Mouse (Mus musculus): ENCODE measurements around the gene Hdac1.

Gene Hdac1

DNA sequence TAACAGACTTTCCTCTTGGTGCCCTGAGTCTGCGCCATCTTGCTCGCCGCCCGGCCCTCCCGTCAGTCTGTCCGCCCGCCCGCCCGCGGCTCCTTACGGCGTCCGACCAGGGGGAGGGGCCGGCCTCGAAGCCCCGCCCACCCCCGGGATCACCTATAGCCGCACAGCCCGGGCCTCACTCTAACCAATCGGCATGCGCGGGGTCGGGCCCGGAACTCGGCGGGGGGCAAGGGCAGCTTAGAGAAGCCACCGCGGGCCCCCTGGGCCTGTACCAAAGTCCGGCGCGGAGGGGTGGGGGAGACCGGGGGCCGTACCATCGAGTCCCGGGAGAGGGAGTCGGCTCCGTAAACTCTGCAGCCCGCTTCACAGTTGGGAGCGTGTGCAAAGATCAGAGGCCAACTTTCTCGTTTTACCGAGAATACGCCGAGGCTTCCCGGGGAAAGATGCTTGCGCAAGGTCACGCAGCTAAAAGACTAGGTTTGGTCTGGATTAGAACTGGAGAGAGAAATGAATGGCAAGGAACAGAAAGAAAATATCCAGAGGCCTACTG lies at the start of gene Hdac1:
Gene Hdac1 (minus strand): TSS at position 122 of the 550 bp plus-strand sequence.
- DNase-seq (ENCODE audit: low read depth, low spot score) = peak; percentile 97

DNA sequence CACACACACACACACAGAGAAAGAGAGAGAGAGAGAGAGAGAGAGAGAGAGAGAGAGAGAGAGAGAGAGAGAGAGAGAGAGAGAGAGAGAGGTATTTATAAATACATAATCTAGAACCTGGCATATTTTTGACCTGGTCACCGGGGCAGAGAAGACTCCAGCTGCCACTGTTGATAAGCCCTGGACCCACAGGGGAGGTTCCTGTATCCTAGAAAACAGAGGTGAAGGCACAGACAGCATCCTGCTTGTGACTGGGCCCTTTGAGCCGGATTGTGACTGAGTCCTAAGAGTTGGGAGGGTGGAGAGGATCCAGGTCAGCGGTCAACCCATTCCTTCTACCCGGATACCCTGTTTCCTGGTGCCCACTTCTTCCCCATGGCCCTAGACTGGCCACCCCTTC lies 46.4 kb upstream of the Hdac1 start:
- DNase-seq (ENCODE audit: low read depth, low spot score) = no peak

DNA sequence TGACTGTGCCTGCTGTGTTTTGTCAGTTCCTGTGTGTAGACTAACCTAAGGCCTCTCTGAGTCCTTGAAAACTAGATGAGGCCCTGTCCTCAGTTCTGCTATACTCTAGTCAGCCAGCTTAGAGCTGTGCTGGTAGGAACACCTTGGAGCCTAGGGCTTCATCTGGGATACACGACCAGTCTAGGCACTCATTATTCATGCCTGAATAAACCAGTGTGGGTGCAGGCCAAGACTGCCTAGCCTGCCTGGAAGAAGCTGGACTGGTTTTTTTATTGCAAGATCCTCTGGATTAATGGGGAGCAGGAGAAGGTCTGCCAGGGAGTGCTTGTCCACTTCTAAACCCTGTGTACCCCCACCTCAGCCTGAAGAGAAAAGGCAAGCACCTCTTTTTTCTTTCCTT lies 44.4 kb upstream of the Hdac1 start:
- DNase-seq (ENCODE audit: low read depth, low spot score) = no peak

DNA sequence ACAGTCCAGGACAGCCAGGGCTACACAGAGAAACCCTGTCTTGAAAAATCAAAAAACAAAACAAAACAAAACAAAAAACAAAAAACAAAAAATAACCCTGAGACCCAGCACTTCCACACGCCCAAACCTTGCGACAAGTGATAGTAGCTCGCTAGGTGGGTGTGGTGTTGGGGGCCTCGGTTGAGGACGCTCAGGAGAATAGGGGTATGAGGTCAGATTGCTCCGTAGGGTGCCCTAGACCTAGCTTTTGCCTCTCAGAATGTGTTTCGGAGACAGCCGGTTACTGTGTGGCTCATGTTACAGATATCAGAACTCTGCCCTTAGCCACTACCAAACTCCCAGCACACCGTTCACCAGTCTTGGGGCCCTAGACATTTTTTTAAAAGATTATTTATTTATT lies 43.3 kb upstream of the Hdac1 start:
- no peak for DNase-seq (ENCODE audit: low read depth, low spot score)

DNA sequence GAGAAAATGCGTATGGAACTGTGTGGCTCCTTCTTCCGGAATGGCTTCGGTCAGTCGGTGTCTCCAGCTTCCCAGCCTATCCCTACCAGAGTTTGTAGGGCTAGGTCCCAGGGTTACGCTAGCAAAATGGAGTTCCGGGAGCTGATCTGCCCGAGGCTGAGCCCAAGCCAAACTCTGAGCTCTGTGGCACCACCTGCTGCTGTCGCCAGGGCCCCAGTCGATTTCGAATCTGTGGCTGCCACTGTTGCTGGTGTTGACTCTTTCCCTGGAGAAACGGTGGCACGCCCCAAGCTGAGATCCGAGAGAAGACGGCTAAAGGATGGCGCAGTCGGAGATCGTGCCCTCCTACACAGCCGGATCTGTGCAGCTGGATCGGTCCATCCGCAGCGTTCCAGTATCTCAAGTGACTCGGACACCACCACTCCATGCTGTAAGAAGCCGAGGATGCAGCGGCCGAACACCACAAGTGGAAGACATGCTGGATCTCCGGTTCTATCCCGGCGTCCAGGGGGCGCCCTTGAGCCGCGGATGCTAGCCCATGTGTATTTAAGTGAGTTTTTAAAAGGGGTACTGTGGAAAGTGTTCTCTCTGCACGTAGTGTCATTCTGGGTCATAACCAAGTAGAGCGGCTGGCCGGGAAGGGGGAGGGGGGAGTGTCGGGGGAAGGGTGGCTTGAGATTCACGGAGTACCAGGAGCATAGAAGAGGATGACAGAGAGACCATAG lies 42.5 kb upstream of the Hdac1 start:
- peak; percentile 89 for DNase-seq (ENCODE audit: low read depth, low spot score)

DNA sequence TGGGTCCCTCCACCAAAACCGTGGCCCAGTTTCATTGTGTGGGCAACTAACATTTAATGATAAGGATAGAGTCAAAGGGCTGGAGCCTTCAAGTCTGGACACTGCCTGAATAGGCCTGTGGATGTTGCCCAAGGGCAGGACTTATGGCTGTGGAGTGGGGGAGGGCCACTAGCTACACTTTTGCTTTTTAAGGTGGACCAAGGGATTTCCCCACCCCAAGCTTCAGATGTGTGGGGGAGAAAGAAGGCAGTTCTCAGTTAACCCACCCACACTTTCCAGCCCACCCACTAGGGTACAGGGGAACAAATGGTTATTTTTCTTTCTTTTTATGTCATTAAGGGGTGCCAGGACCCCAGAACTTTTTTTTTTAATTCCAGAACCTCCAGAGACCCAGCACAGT lies 41.9 kb upstream of the Hdac1 start:
- DNase-seq (ENCODE audit: low read depth, low spot score) = no peak

DNA sequence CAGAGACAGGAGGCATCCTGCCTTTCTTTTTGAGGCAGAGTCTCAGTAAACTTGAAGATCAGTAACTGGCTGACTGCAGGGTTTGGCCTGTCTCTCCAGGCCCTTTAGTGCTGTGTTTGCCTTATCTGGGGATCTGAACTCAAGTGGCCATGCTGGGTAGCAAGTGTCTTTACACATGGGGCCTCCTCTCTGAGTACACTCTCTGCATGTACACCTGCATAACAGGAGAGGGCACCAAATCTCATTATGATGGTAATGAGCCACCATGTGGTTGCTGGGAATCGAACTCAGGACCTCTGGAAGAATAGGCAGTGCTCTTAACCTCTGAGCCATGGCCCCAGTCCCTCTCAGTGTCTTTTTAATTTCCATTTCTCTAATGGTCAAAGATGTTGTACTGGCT lies 39.7 kb upstream of the Hdac1 start:
- peak; percentile 86 for DNase-seq (ENCODE audit: low read depth, low spot score)

DNA sequence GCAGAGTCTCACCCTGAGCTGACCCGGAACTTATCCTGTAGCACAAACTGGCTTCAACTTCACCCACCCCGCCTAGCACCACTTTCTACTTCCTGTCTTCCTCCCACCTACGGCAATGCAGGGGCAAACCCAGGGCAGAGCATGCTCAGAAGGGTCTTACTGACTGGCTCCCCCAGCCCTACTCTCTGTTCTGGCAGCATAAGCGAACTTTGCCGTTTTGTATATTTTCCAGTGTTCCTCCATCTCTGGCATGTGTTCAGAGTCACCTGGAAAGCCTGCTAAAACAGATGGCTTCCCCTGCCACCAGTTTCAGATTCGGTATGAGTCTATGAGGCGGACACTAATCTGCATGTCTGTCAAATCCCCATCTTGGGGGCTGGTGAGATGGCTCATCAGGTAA lies 37.8 kb upstream of the Hdac1 start:
- DNase-seq (ENCODE audit: low read depth, low spot score) = peak; percentile 89

DNA sequence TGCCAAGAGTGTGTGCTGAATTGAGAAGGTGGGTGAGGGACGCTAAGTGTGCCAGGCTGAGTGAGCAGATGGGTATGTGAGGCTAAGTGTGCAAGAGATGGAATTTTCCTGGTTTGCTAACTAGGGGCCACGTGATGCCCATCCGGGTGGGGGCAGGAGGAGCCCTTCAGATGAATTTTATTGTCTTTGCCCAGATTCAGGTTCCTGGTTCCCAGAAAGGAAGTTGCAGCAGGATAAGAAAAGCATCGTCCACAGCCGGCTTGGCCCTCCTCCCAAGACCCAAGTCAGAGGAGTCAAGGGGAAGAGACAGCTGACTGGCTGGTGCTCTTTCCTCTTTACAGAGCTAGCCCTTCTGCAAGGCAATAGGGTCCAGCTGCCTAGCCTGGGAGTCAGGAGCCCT lies 36.0 kb upstream of the Hdac1 start, which contains the start of gene Fam167b:
Gene Fam167b (minus strand): TSS at position 84 of the 400 bp plus-strand sequence.
- DNase-seq (ENCODE audit: low read depth, low spot score) = no peak

DNA sequence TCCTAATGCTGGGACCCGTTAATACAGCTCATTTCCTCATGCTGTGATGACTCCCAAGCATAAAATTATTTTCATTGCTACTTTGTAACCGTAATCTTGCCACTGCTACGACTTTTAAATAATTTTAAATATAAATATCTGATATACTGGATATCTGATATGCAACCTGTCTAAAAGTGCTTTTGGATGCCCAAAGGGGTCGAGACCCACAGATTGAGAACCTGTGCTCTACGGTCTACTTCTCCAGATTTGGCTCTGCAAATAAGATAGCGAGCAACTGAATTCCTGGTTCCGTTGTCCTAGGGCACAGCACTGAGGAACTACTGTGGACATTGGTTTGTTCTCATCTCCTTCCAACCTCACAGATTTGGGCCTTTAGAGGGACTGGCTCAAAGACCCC lies 35.2 kb upstream of the Hdac1 start:
- no peak for DNase-seq (ENCODE audit: low read depth, low spot score)

DNA sequence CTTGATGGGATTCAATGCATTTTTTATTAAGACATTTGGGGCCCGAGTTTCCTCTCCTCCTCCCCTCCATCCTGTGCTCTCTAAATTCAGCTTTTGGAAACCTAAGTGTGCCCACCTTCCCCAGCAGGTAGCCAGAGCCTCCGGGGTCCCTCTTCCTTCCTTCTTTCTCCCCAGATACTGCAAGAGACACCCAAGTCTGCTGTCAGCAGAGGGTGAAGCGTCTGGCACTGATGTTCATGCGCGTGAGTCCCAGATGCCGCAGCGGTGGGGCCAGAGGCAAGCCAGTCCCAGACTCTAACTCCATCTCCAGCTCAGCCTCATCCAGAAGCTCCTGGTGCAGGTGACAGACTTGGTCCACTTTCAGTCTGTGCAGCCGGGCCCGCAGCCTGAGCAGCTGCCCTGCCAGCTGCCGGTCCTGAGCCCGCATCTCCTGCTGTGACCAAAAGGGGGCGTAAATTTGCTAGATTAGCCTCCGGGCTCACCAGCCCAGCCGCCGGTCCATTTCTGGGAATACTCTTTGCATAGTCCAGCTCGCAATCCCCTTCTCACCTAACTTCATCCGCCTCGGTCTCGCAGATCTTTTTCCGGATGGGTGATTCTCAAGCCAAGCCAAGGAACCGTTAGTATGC lies 34.5 kb upstream of the Hdac1 start:
- peak; percentile 64 for DNase-seq (ENCODE audit: low read depth, low spot score)

DNA sequence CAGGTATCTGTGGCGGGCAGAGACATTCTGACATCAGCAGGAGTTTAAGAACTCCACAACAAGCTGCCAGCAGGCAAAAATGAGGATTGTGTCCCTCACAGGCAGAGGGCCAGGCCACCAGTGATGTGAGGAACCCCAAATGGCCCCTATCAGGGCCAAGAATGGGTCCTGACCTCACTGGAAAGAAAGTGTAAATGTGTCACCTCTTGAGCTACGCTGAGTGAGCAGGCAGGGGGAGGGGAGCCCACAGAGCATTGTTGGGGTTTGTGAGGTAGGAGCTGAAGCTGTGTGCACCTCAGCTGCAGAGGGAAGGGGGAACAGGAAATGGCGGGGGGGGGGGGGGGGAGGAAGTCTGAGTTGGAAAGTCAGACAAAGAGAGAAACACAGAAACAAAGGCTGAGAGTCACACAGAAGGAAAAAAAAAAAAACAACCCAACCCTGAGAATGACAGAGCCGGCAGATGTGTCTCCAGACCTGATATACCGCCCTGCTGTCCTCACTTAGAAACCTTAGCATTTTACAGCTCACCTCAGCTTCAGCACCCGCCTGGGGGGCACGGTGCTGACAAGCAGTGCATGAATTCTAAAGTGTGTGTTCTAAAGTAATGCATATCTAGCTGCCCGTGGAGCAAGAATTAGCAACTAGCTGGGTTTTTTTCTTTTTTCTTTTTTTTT lies 32.8 kb upstream of the Hdac1 start:
- DNase-seq (ENCODE audit: low read depth, low spot score) = no peak

DNA sequence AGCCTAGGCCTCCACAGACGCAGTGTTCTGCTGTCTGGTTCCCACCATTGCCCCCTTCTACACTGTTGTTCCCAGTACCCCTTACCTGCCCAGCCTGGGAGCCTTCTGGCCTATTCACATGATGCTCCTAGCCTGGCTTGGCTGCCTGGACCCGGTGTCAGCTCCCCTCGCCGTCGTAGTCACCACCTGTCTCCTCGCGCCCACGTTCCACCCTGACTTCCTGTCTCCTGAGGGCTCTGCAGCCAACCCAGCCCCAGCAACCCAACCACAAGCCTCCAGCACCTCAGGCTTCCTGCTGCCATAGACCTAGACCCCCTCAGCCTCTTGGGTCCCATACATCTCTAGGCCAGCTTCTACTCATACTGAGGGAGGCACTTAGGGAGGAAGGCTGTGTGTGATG lies 30.9 kb upstream of the Hdac1 start, which contains the start of gene Lck:
Gene Lck (minus strand): TSS at position 212 of the 400 bp plus-strand sequence.
- DNase-seq (ENCODE audit: low read depth, low spot score) = no peak

DNA sequence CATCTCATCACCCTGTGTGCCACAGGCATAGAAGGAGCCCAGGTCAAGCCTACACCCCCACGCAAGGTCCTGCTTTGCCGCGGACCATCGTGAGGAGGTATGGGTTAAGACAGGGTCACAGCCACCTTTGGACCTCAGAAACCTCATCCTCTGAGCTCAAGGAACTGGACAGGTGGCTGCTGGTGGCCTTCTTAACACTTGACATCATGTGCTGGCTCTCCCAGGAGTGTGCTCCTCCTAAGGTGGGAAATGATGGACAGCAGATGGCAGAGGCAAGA lies 30.5 kb upstream of the Hdac1 start:
- no peak for DNase-seq (ENCODE audit: low read depth, low spot score)

DNA sequence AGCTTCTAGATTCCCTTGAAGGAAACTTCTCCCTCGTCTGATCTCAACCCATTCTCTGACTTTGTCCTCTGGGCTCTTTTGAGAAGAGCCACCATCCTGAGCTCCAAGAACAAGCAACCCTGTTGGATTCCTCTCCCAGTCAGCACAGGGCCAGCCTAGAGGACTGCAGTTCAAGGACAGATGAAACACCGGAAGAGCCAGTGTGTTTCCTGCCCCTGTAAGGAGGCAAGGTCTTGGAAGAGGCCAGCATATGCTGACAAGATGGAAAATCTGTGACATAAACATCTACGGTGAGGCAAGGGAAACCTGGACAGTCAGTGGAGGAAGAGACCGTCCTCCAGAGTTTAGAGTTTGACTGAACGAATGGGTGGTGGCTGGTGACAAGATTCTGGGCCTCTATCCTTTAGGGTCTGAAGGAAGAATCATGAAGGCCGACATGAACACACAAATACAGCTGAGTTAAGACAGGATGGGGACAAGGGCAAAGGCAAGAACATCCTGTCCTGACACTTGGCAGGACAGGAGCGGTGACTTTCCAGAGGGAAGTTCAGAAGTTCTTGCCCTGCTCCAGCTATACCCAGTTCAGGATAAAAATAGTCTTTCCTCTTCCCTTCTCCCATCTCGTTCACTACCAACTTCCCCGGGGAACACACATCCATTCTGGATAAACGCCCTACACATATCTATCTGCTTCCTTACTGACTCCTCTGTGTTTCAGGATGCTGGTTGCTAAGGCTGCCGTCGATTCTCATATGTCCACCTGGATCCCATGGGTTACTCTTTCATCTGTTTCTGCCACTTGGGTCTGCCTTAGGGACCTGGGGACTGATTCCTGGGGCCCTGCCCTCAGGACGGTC lies 30.0 kb upstream of the Hdac1 start:
- DNase-seq (ENCODE audit: low read depth, low spot score) = no peak

DNA sequence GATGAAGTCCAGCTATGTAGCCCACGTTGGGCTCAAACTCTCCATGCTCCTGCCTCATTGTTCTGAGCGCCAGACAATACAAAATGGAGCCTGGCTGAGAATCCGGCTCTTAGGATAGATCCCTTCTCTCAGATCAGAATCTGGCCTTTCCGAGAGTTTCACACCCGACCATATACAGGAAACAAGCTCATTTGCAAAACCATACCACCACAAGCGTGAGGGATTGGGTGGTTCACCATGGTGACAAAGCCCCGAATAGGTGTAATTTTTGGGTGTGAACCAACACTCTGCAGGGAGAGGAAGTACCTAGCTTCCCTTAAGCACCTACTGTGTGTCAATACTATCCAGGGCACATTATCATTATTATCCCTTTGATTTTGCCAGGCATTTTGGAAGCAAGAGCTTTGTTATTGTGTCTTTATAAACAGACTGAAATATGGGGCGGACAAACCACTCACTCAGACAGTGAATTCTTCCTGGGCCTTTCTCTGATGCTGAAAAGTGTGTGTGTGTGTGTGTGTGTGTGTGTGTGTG lies 29.1 kb upstream of the Hdac1 start:
- DNase-seq (ENCODE audit: low read depth, low spot score) = peak; percentile 41

DNA sequence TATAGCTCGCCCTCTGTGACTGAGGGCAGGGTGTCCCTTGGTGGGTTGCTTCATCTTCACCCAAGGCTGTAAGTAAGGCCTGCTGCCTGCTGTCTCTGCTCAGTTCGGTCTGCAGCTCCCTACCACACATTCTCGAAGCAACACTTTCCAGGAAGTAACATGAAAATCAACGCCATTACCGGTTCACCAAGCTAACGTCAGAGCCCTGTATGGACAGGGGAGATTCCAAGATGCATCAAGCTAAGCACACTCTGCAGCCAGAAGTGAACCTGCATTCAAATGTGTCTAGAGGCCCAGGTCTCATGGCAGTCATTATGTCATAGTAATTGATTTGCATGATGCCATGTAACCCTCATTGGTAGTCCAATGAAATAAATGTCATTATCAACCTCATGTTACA lies 27.5 kb upstream of the Hdac1 start:
- DNase-seq (ENCODE audit: low read depth, low spot score) = no peak

DNA sequence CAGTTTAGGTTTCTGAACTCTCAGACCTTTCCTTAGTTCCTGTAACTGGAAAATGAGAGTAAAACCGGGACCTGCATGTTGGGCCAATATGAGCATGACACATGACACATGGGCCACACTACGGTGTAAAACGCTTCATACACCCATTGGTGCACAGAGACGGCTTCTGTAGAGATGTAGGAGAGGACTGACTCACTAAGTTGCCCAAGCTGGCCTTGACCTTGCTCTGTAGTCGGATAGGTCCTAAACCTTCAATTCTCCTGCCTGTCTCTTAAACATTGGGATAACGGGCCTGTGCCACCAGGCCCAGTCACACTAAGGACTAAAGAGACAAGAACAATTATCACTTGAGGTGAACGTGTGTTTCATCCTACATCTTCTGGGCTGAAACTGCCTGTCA lies 25.9 kb upstream of the Hdac1 start:
- no peak for DNase-seq (ENCODE audit: low read depth, low spot score)

DNA sequence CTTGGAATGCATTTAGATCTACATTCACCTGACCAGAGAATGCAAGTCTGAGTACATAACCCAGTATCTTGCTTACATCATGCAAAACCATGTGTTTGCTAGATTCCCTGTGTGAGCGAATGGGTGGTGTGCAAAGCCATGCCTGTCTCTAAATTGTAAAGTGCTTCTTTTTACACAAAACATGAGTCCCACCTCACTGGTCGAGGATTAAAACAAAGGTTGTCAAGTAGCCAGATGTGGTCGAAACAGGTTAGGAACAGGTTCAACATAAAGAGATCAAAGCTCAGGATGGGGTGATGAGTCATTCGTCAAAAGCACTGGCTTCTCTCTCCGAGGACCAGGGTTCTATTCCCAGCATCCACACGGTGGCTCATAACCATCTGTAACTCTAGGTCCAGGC lies 22.6 kb upstream of the Hdac1 start:
- DNase-seq (ENCODE audit: low read depth, low spot score) = no peak

DNA sequence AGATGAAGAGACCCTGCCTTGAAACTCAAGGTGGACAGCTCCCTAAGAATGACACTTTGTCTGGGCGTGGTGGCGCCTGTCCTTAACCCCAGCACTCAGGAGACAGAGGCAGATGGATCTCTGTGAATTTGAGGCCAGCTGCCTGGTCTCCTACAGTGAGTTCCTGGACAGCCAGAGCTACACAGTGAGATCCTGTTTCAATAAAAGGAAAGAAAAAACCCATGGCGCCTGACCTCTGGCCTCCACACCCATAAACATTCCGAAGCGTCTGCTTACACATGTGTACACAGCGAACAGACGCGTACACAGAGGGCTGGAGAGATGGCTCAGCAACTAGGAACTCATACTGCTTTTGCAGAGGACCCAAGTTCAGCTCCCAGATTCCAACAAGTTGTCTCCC lies 21.2 kb upstream of the Hdac1 start:
- DNase-seq (ENCODE audit: low read depth, low spot score) = no peak

DNA sequence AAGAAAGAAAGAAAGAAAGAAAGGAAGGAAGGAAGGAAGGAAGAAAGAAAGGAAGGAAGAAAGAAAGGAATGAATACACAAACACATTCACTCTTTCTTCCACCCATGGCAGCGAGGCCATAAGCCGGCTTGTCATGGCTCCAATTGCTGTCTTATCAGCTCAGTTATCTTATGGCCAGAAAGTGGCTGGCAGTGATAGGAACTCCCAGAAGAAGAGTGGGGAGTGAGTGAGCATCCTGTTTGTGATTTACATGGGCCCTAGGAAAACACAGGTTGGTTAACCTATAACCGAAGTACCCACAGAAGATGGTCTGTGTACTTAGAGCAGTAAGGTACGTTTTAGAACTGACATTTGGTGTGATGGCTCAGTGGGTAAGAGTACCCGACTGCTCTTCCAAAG lies 18.7 kb upstream of the Hdac1 start:
- DNase-seq (ENCODE audit: low read depth, low spot score) = no peak

Measured in ES-CJ7 (cell line).